In the genomic region with DNA sequence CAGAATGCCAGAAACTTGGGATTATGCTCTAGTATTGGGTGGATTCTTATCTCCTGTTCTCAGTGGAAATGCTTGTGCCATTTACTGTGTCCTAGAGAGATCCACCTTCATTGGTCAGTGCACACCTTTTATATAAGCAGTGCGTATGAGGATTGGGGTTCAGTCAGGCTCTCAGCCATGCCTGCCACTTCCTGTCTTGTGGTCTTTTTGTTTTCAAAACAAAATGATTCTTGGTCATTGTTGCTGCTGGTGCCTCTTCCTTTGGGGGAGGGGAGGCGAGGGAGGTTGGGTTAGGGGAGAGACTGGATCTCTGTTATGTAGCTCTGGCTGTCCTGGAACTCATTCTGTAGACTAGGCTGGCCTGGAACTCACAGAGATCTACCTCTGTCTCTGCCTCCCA, we compare ENCODE assay signal across 25 mouse cellular contexts. TPM values are rescaled to one million over a fixed set of nuclear protein-coding genes. Genes with fewer than 3 reads are reported as not detected.
DNase-seq lines count a peak whose midpoint lies in the region; ATAC-seq lines count a peak whose summit lies in the region.
"Had no signal": no experiment of that assay in that cellular context is flagged by ENCODE, and none has a peak within 500 bp of the region (broad histone marks: within the 10 kb centered on the region; RNA-seq: fewer than 3 reads in every experiment).

No protein-coding gene starts in this region.

- peak; percentile 24 for DNase-seq in thymus, postnatal 0 days (ENCODE audit: low spot score)
- no peak for DNase-seq in thymus, adult 18-20 months
- peak; percentile 71 for DNase-seq in T-cell, adult 2 months (ENCODE audit: low spot score)
- peak; percentile 15 for DNase-seq in splenic B cell, adult 2 months (ENCODE audit: low read depth, low spot score)
- DNase-seq in ovary, postnatal 10 days (ENCODE audit: low spot score) = no peak
- DNase-seq in ovary, postnatal 36 days (ENCODE audit: low spot score) = no peak
- DNase-seq in left cerebral cortex, postnatal 25 days (ENCODE audit: low spot score in 2 of 2) = no peak
- DNase-seq: adrenal gland, postnatal 25 days; cerebellum, adult 11-12 months; cerebellum, postnatal 14 days; embryo, embryonic 11 days; forebrain, postnatal 0 days; heart, postnatal 14 days; kidney, postnatal 4 days; layer of hippocampus, adult 9-11 months; liver, embryonic 13.5 days; lung, embryonic 14.5 days; right cerebral cortex, postnatal 25 days had no signal

- H3K27me3 ChIP-seq in splenic B cell, adult 2 months (ENCODE audit: control insufficient read depth, insufficient read depth, low read length, poor library complexity, severe bottlenecking) = no peaks in the 10 kb centered on the region
- H3K27me3 ChIP-seq: heart, embryonic 12.5 days; limb, embryonic 13.5 days; liver, embryonic 13.5 days; midbrain, embryonic 13.5 days; Patski; stomach, embryonic 15.5 days had no signal

- peak; percentile 59 for ATAC-seq in megakaryocyte, adult 5-6 weeks (ENCODE audit: poor library complexity, severe bottlenecking)
- ATAC-seq: forebrain, postnatal 0 days; intestine, embryonic 16.5 days; midbrain, embryonic 13.5 days; Patski had no signal

- H3K36me3 ChIP-seq in splenic B cell, adult 2 months (ENCODE audit: control insufficient read depth, insufficient read depth, low read length, poor library complexity, severe bottlenecking) = peaks cover 13% of the 10 kb centered on the region

- intact Hi-C loops in left cerebral cortex, postnatal 25 days (cut with DNase I) = no loop called here

RNA-seq across cellular contexts. Expression of a gene that starts 34.6 kb away (rescaled TPM):
- polyA plus RNA-seq in thymus, postnatal 0 days (2015; fragmentation: Nextera tagmentation; extraction: Ambion mirVana) = 23.9 and 31.3 TPM in 2 replicates
- 15.2 and 17.8 TPM in 2 replicates for total RNA-seq in megakaryocyte, adult 5-6 weeks (2015)
- total RNA-seq in megakaryocyte, adult 5-6 weeks (2017) = 16.4 and 19.1 TPM in 2 replicates
- 10 to 100 TPM; 53.2 to 58.2 TPM for total RNA-seq in left cerebral cortex, postnatal 25 days (2021)

Comparison
In these comparisons a context has a peak if more than half of its experiments do, and no peak if none do; other contexts are left out.
1. DNase-seq: peak in thymus, postnatal 0 days (single experiment), T-cell, adult 2 months (single experiment) and splenic B cell, adult 2 months (single experiment); none in thymus, adult 18-20 months (0 of 2), ovary, postnatal 10 days (single experiment), ovary, postnatal 36 days (single experiment) and left cerebral cortex, postnatal 25 days (0 of 2).